Mouse (Mus musculus): Measurements from ENCODE around the gene Hoxa9. TPM values are rescaled to one million over a fixed set of nuclear protein-coding genes. Genes with fewer than 3 reads are reported as not detected.
A peak's percentile ranks its signal among the peaks of the same experiment; 100 is the strongest.

Gene Hoxa9
- polyA plus RNA-seq, 1 experiment from 2014 or later = 0.16 TPM

GRCm38 (mm10) chr6:52232568-52232965 is 1.7 kb upstream of the Hoxa9 start:
- H3K4me2 ChIP-seq = no peak overlapping the region
- H3K4me1 ChIP-seq = peaks cover 12% of the 10 kb centered on the region; the same call in 1 of the 2 replicates
- H3K27ac ChIP-seq = no peak overlapping the region
- no peaks in the 10 kb centered on the region for H3K36me3 ChIP-seq
- H3K9ac ChIP-seq = no peak overlapping the region
- under 1% methylated on average over 18 of the region's 18 CpGs for WGBS
- no peaks in the 10 kb centered on the region for H3K9me3 ChIP-seq
- no peak for ATAC-seq (ENCODE audit: borderline replicate concordance, extremely low read depth, low FRiP score, low TSS enrichment)
- no peak overlapping the region for H3K4me3 ChIP-seq
- H3K27me3 ChIP-seq = peaks cover 97% of the 10 kb centered on the region

- no peak overlapping the region for H3K4me2 ChIP-seq
- H3K9me3 ChIP-seq = no peaks in the 10 kb centered on the region
- H3K4me3 ChIP-seq = no peak overlapping the region
- peaks cover 97% of the 10 kb centered on the region for H3K27me3 ChIP-seq
- no peak overlapping the region for H3K27ac ChIP-seq
- H3K9ac ChIP-seq = no peak overlapping the region
- H3K36me3 ChIP-seq = no peaks in the 10 kb centered on the region
- peaks cover 12% of the 10 kb centered on the region; the same call in 1 of the 2 replicates for H3K4me1 ChIP-seq
- ATAC-seq (ENCODE audit: borderline replicate concordance, extremely low read depth, low FRiP score, low TSS enrichment) = no peak
- WGBS = 2% methylated on average over 18 of the region's 18 CpGs
Measured at GRCm38 (mm10) chr6:52231885-52232567, 1.1 kb upstream of the Hoxa9 start.

GRCm38 (mm10) chr6:52229558-52230416 is 1.1 kb downstream of the Hoxa9 start:
- ATAC-seq (ENCODE audit: borderline replicate concordance, extremely low read depth, low FRiP score, low TSS enrichment) = no peak
- WGBS = 3% methylated on average over 44 of the region's 44 CpGs
- Histone ChIP-seq H3K4me2 (no peak overlapping the region), H3K9ac (no peak overlapping the region), H3K27ac (no peak overlapping the region), H3K27me3 (peaks cover 97% of the 10 kb centered on the region), H3K36me3 (no peaks in the 10 kb centered on the region), H3K4me3 (no peak overlapping the region), H3K4me1 (peaks cover 22% of the 10 kb centered on the region), H3K9me3 (no peaks in the 10 kb centered on the region)

GRCm38 (mm10) chr6:52228475-52229465 is 2.1 kb downstream of the Hoxa9 start:
- no peak for ATAC-seq (ENCODE audit: borderline replicate concordance, extremely low read depth, low FRiP score, low TSS enrichment)
- Histone ChIP-seq H3K4me3 (no peak overlapping the region), H3K27ac (no peak overlapping the region), H3K9me3 (no peaks in the 10 kb centered on the region), H3K9ac (no peak overlapping the region), H3K4me1 (peaks cover 13% of the 10 kb centered on the region), H3K4me2 (no peak overlapping the region), H3K36me3 (no peaks in the 10 kb centered on the region), H3K27me3 (peaks cover 97% of the 10 kb centered on the region)
- WGBS = 2% methylated on average over 38 of the region's 38 CpGs

- H3K9ac ChIP-seq = no peak overlapping the region
- H3K4me3 ChIP-seq = no peak overlapping the region
- H3K4me1 ChIP-seq = peaks cover 12% of the 10 kb centered on the region
- ATAC-seq (ENCODE audit: borderline replicate concordance, extremely low read depth, low FRiP score, low TSS enrichment) = no peak
- no peaks in the 10 kb centered on the region for H3K9me3 ChIP-seq
- H3K27ac ChIP-seq = no peak overlapping the region
- peaks cover 97% of the 10 kb centered on the region for H3K27me3 ChIP-seq
- 6% methylated on average over 11 of the region's 11 CpGs for WGBS
- no peak overlapping the region for H3K4me2 ChIP-seq
- H3K36me3 ChIP-seq = no peaks in the 10 kb centered on the region
Measured at GRCm38 (mm10) chr6:52227470-52228222, 3.2 kb downstream of the Hoxa9 start.

- Histone ChIP-seq H3K4me3 (0 out of 2 replicates have a peak overlapping the region, but pooled peaks have one; percentile 21), H3K36me3 (no peaks in the 10 kb centered on the region), H3K4me2 (0 out of 2 replicates have a peak overlapping the region, but pooled peaks have one; percentile 41), H3K9ac (no peak overlapping the region), H3K4me1 (peaks cover 17% of the 10 kb centered on the region), H3K27me3 (peaks cover 97% of the 10 kb centered on the region), H3K9me3 (no peaks in the 10 kb centered on the region), H3K27ac (no peak overlapping the region)
- 4% methylated on average over 26 of the region's 26 CpGs for WGBS
- no peak for ATAC-seq (ENCODE audit: borderline replicate concordance, extremely low read depth, low FRiP score, low TSS enrichment)
Measured at GRCm38 (mm10) chr6:52226569-52227257, 4.2 kb downstream of the Hoxa9 start.

GRCm38 (mm10) chr6:52225612-52226568 is 5.0 kb downstream of the Hoxa9 start:
- ATAC-seq (ENCODE audit: borderline replicate concordance, extremely low read depth, low FRiP score, low TSS enrichment) = no peak
- no peaks in the 10 kb centered on the region for H3K9me3 ChIP-seq
- peak overlapping the region; percentile 41 for H3K4me2 ChIP-seq
- peaks cover 22% of the 10 kb centered on the region for H3K4me1 ChIP-seq
- peak overlapping the region; percentile 21 for H3K4me3 ChIP-seq
- H3K36me3 ChIP-seq = no peaks in the 10 kb centered on the region
- H3K27me3 ChIP-seq = peaks cover 98% of the 10 kb centered on the region
- no peak overlapping the region for H3K9ac ChIP-seq
- H3K27ac ChIP-seq = no peak overlapping the region
- 1% methylated on average over 68 of the region's 69 CpGs for WGBS

- peaks cover 19% of the 10 kb centered on the region for H3K4me1 ChIP-seq
- no peaks in the 10 kb centered on the region for H3K36me3 ChIP-seq
- ATAC-seq (ENCODE audit: borderline replicate concordance, extremely low read depth, low FRiP score, low TSS enrichment) = no peak
- H3K4me3 ChIP-seq = peak overlapping the region; percentile 21; the same call in 1 of the 2 replicates
- H3K4me2 ChIP-seq = peak overlapping the region; percentile 41
- no peak overlapping the region for H3K27ac ChIP-seq
- WGBS = 2% methylated on average over 36 of the region's 36 CpGs
- no peak overlapping the region for H3K9ac ChIP-seq
- H3K27me3 ChIP-seq = peaks cover 98% of the 10 kb centered on the region
- H3K9me3 ChIP-seq = no peaks in the 10 kb centered on the region
Measured at GRCm38 (mm10) chr6:52224895-52225611, 5.8 kb downstream of the Hoxa9 start.

- H3K4me1 ChIP-seq = peaks cover 19% of the 10 kb centered on the region
- ATAC-seq (ENCODE audit: borderline replicate concordance, extremely low read depth, low FRiP score, low TSS enrichment) = no peak
- H3K36me3 ChIP-seq = no peaks in the 10 kb centered on the region
- H3K9me3 ChIP-seq = no peaks in the 10 kb centered on the region
- H3K4me3 ChIP-seq = no peak overlapping the region
- no peak overlapping the region for H3K4me2 ChIP-seq
- H3K9ac ChIP-seq = no peak overlapping the region
- no peak overlapping the region for H3K27ac ChIP-seq
- WGBS = 18% methylated on average over 24 of the region's 24 CpGs
- peaks cover 98% of the 10 kb centered on the region for H3K27me3 ChIP-seq
Measured at GRCm38 (mm10) chr6:52223939-52224760, 6.7 kb downstream of the Hoxa9 start.

All from lung, embryonic 15.5 days (tissue).